Mouse (Mus musculus): ENCODE measurements around the gene Sema3d. TPM values are rescaled to one million over a fixed set of nuclear protein-coding genes. Genes with fewer than 3 reads are reported as not detected.

The Sema3d gene
- polyA plus RNA-seq (2012; ENCODE audit: low replicate concordance) = 0.04 and 0.21 TPM in 2 replicates

GRCm38 (mm10) chr5:12383133-12383959, at the start of gene Sema3d:
Gene Sema3d (plus strand): TSS chr5:12383385.

All from hematopoietic multipotent progenitor cell, adult 10-12 weeks (in vitro differentiated cells).